Mouse (Mus musculus): Measurements from ENCODE around the gene Tmem102. TPM values are rescaled to one million over a fixed set of nuclear protein-coding genes. Genes with fewer than 3 reads are reported as not detected.

The Tmem102 gene
- polyA plus RNA-seq, 1 experiment from 2014 or later = 0.68 TPM

DNA sequence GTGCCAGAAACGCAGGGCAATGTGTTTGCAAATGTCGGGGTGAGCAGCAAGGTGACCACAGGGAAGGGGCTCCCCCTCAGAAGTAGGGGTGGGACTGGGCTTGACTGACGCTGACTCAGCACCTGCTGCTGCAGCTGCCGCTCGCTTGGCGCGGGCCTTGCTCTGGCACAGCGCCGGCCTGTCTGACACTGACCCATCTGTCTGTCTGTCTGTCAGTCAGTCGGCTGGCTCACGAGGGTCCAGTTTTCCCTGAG is 5.4 kb downstream of the Tmem102 start:
- peaks cover 40% of the 10 kb centered on the region for H3K4me1 ChIP-seq (ENCODE audit: control insufficient read depth, insufficient read depth, low read length)
- peak overlapping the region; percentile 96 for H3K4me2 ChIP-seq (ENCODE audit: low read depth, low read length)
- H3K9me3 ChIP-seq (ENCODE audit: control insufficient read depth, low read length) = no peaks in the 10 kb centered on the region
- peak overlapping the region; percentile 71 for H3K9ac ChIP-seq (replicated peaks; ENCODE audit: low read depth, low read length)
- 2% methylated on average over 11 of the region's 11 CpGs for WGBS
- peak overlapping the region; percentile 55 for H3K4me3 ChIP-seq (ENCODE audit: low read depth, low read length)
- H3K36me3 ChIP-seq (ENCODE audit: control insufficient read depth, insufficient read depth, low read length) = 0 out of 2 replicates have a peak, but pooled peaks cover 4% of the 10 kb centered on the region
- H3K27ac ChIP-seq (ENCODE audit: low read depth, low read length) = peak overlapping the region; percentile 95
- ATAC-seq (ENCODE audit: low read depth) = peak; percentile 10
- H3K27me3 ChIP-seq (ENCODE audit: control insufficient read depth, insufficient read depth, low read length) = peaks cover 8% of the 10 kb centered on the region

DNA sequence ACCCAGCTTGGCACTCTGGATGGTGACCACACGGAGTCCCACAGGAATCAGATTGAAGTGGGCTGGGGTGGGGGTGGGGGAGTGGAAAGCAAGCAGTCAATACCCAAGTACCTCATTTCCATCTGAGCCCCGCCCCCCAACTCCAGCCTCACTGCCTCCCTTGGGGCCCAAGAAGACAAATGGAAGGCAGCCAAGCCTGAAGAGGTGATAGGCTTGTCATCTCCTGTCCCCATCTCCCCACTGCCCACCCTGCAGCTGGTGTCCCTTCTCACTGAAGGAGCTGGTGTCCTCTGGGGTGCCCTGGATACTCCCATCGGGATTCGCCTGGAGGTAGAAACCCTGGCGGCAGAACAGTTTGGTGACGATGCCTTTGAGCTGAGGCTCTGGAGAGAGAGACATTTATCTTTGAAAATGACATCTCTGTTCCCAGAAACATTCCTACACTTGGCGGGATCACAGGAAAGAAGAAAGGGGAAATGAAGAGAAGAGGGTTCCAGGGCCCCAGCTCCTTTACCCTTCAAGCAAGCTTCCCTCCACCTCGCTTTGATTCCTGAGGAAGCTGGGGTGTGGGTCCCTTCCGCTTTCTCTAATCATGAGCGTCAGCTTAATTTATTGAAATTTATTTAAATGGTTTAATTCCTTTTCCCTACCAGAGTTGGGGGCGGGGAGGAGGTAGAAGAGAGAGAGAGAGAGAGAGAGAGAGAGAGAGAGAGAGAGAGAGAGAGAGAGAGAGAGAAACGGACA is 5.9 kb downstream of the Tmem102 start:
- peak overlapping the region; percentile 55 for H3K4me3 ChIP-seq (ENCODE audit: low read depth, low read length)

DNA sequence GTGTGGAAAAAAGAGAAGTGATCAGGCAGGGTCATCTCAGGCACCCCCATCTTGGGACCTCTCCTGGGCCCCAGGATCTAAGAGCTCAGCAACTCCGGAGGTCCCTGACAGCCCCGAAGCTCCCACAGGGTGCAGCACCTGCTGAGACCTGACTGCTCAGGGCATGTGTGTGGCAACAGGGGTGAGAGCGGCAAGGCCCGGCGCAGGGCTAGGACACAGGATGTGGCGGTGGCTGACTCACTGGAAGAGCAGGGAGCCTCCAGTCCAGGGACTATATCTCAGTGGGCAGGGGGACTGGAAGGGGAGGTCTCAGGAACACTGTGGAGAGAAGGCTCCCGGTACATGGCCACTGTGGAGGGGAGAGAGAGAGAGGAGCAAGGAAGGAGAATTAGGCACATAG is 7.5 kb downstream of the Tmem102 start:
- ATAC-seq (ENCODE audit: low read depth) = no peak
- no peaks in the 10 kb centered on the region for H3K9me3 ChIP-seq (ENCODE audit: control insufficient read depth, low read length)
- no peak overlapping the region for H3K4me3 ChIP-seq (ENCODE audit: low read depth, low read length)
- no peak overlapping the region for H3K4me2 ChIP-seq (ENCODE audit: low read depth, low read length)
- H3K4me1 ChIP-seq (ENCODE audit: control insufficient read depth, insufficient read depth, low read length) = peaks cover 27% of the 10 kb centered on the region
- H3K27me3 ChIP-seq (ENCODE audit: control insufficient read depth, insufficient read depth, low read length) = peaks cover 3% of the 10 kb centered on the region; the same call in 1 of the 2 replicates
- H3K27ac ChIP-seq (ENCODE audit: low read depth, low read length) = no peak overlapping the region
- 76% methylated on average over 7 of the region's 7 CpGs for WGBS
- H3K9ac ChIP-seq (replicated peaks; ENCODE audit: low read depth, low read length) = no peak overlapping the region
- 0 out of 2 replicates have a peak, but pooled peaks cover 4% of the 10 kb centered on the region for H3K36me3 ChIP-seq (ENCODE audit: control insufficient read depth, insufficient read depth, low read length)

More for the DNA sequence above, 5.9 kb downstream of the Tmem102 start:
- Histone ChIP-seq H3K27ac (ENCODE audit: low read depth, low read length) (peak overlapping the region; percentile 95), H3K36me3 (ENCODE audit: control insufficient read depth, insufficient read depth, low read length) (0 out of 2 replicates have a peak, but pooled peaks cover 4% of the 10 kb centered on the region), H3K4me1 (ENCODE audit: control insufficient read depth, insufficient read depth, low read length) (peaks cover 38% of the 10 kb centered on the region), H3K27me3 (ENCODE audit: control insufficient read depth, insufficient read depth, low read length) (peaks cover 3% of the 10 kb centered on the region; the same call in 1 of the 2 replicates), H3K4me2 (ENCODE audit: low read depth, low read length) (peak overlapping the region; percentile 96), H3K9me3 (ENCODE audit: control insufficient read depth, low read length) (no peaks in the 10 kb centered on the region), H3K9ac (replicated peaks; ENCODE audit: low read depth, low read length) (peak overlapping the region; percentile 71; the same call in 1 of the 2 replicates)
- no peak for ATAC-seq (ENCODE audit: low read depth)
- WGBS = 7% methylated on average over 12 of the region's 12 CpGs

DNA sequence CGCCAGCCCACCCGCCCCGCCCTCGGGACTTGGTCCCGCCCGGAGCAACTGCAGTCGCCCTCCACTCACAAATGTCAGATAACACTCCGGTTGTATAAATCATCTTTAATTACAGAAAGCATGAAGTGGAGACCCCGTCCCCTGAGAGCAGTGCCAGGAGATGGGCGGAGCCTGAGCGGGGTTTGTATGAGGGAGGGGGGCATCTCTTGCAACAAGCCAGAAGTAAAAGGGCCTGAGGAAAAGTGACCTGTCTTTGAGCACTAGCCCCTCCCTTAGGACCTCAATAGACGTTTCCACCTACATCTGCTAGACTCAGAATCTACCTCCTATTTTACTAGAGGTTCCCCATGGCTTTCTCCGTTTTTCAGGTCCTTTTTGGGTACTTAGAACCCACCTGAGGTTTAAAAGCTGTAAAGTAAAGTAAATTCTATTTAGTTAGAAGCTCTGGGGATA is 9.4 kb downstream of the Tmem102 start:
- H3K36me3 ChIP-seq (ENCODE audit: control insufficient read depth, insufficient read depth, low read length) = 0 out of 2 replicates have a peak, but pooled peaks cover 4% of the 10 kb centered on the region
- no peak overlapping the region for H3K9ac ChIP-seq (replicated peaks; ENCODE audit: low read depth, low read length)
- 3% methylated on average over 13 of the region's 13 CpGs for WGBS
- H3K27me3 ChIP-seq (ENCODE audit: control insufficient read depth, insufficient read depth, low read length) = no peaks in the 10 kb centered on the region
- ATAC-seq (ENCODE audit: low read depth) = no peak
- no peaks in the 10 kb centered on the region for H3K9me3 ChIP-seq (ENCODE audit: control insufficient read depth, low read length)
- peak overlapping the region; percentile 57 for H3K4me2 ChIP-seq (ENCODE audit: low read depth, low read length)
- no peak overlapping the region for H3K27ac ChIP-seq (ENCODE audit: low read depth, low read length)
- peaks cover 12% of the 10 kb centered on the region for H3K4me1 ChIP-seq (ENCODE audit: control insufficient read depth, insufficient read depth, low read length)
- peak overlapping the region; percentile 27 for H3K4me3 ChIP-seq (ENCODE audit: low read depth, low read length)

DNA sequence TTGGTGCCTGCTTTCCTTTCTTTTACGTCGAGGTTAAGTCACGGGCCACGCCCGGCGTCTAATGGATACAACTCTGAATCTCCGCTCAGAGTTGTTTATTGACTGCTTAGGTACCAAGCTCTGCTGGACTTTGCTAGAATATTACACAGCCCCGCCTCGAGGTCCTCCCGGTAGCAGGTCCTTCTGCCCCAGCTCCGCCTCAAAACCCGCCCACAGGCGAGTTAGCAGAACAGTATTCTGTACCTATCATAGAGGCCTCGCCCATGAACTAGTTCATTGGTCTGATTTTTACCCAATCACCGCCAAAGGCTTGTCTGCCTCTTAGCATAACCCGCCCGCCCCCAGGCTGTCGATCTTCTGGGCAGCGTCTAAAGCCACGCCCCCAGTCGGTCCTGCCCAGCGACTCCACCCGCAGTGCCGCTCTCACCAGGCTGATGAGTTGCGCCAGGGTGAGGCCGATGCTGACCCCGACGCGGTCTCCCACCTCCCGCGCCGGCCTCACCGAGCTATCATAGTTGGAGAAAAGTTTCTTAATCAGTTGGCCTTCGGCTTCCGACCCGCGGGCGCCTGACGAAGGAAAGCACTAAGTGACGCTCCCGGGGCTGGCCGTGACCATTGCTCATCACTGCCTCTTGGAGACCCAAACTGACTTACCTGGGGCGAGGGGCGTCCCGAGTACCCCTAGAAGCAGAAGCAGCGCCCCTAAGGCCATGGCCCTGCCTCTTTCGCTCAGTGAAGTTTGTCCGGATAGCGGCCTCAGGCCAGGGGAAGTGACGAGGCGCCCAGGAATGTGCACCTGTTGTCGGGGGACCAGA is 10.0 kb downstream of the Tmem102 start, which contains the start of gene Chrnb1:
TSS of gene Chrnb1 (minus strand) at position 776 of the 815 bp plus-strand sequence.
- H3K36me3 ChIP-seq (ENCODE audit: control insufficient read depth, insufficient read depth, low read length) = 0 out of 2 replicates have a peak, but pooled peaks cover 4% of the 10 kb centered on the region
- WGBS = 2% methylated on average over 52 of the region's 52 CpGs
- H3K27ac ChIP-seq (ENCODE audit: low read depth, low read length) = no peak within 1 kb of the TSS
- no peaks in the 10 kb centered on the region for H3K27me3 ChIP-seq (ENCODE audit: control insufficient read depth, insufficient read depth, low read length)
- H3K4me3 ChIP-seq (ENCODE audit: low read depth, low read length) = peak within 1 kb of the TSS; percentile 27
- no peaks in the 10 kb centered on the region for H3K9me3 ChIP-seq (ENCODE audit: control insufficient read depth, low read length)
- ATAC-seq (ENCODE audit: low read depth) = peak; percentile 93
- peaks cover 11% of the 10 kb centered on the region for H3K4me1 ChIP-seq (ENCODE audit: control insufficient read depth, insufficient read depth, low read length)
- peak within 1 kb of the TSS; percentile 57 for H3K4me2 ChIP-seq (ENCODE audit: low read depth, low read length)
- no peak within 1 kb of the TSS; the same call in 1 of the 2 replicates for H3K9ac ChIP-seq (replicated peaks; ENCODE audit: low read depth, low read length)

DNA sequence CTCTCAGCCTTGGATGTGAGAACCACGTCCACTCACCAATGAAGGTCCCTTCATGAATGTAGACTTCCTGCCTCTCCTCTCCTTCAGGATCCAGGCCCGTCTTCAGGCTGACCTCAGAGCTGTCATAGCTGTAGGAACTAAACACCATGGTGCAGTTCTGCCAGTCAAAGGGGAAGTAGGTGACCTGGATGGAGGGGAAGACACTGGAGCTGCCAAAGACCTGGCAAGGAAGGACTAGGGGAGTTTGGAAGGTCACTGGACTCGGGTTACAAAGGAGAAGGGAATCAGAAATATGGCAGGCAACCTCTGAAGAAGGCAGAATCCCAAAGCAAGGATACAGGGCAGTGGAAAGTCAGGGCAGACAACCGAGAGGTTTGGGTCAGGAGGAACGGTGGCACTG is 12.0 kb downstream of the Tmem102 start:
- H3K27me3 ChIP-seq (ENCODE audit: control insufficient read depth, insufficient read depth, low read length) = no peaks in the 10 kb centered on the region
- H3K9me3 ChIP-seq (ENCODE audit: control insufficient read depth, low read length) = no peaks in the 10 kb centered on the region
- no peak overlapping the region for H3K9ac ChIP-seq (replicated peaks; ENCODE audit: low read depth, low read length)
- WGBS = 65% methylated on average over 5 of the region's 5 CpGs
- no peaks in the 10 kb centered on the region for H3K4me1 ChIP-seq (ENCODE audit: control insufficient read depth, insufficient read depth, low read length)
- no peak overlapping the region for H3K4me2 ChIP-seq (ENCODE audit: low read depth, low read length)
- no peak for ATAC-seq (ENCODE audit: low read depth)
- H3K36me3 ChIP-seq (ENCODE audit: control insufficient read depth, insufficient read depth, low read length) = 0 out of 2 replicates have a peak, but pooled peaks cover 4% of the 10 kb centered on the region
- H3K27ac ChIP-seq (ENCODE audit: low read depth, low read length) = no peak overlapping the region
- no peak overlapping the region for H3K4me3 ChIP-seq (ENCODE audit: low read depth, low read length)

DNA sequence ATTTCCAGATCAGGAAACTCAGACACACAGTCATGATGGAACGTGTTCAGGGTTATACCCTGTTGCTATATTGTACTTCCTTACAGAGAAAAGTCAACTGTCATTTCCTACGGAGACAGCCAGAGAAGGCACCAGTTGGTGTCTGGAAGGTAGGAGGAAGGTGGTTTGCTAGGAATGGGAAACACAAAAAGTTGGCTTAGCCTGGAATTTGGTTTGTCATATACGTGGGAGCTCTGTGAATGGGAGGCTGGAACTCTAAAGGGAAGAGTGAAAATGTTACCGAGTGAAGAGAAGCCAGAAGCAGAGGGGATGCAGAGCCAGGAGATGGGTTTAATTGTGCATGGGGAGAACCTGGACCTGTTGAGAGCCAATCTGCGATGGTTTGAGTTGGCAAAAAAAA is 14.0 kb downstream of the Tmem102 start:
- Histone ChIP-seq H3K4me3 (ENCODE audit: low read depth, low read length) (no peak overlapping the region), H3K4me1 (ENCODE audit: control insufficient read depth, insufficient read depth, low read length) (no peaks in the 10 kb centered on the region), H3K9me3 (ENCODE audit: control insufficient read depth, low read length) (no peaks in the 10 kb centered on the region), H3K9ac (replicated peaks; ENCODE audit: low read depth, low read length) (no peak overlapping the region), H3K4me2 (ENCODE audit: low read depth, low read length) (no peak overlapping the region), H3K27me3 (ENCODE audit: control insufficient read depth, insufficient read depth, low read length) (no peaks in the 10 kb centered on the region), H3K36me3 (ENCODE audit: control insufficient read depth, insufficient read depth, low read length) (no peaks in the 10 kb centered on the region), H3K27ac (ENCODE audit: low read depth, low read length) (no peak overlapping the region)
- no peak for ATAC-seq (ENCODE audit: low read depth)
- WGBS = 70% methylated on average over 5 of the region's 5 CpGs

DNA sequence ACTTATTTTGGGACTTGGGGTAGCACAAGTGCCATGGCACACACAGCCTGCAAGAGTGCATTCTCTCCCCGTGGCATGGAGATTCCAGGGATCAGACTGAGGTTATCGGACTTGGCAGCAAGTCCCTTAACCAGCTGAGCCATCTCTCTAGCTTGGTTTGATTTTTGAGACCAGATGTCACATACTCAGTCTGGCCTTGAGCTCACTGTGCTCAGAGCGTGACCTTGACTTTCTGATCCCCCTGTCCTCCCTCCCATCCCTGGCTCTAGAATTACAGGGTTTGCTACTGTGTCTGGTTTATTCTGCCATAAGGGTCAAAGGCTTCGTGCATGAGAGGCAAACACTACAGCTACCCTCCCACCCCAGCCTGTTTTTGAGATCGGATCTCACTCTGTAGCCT is 16.0 kb downstream of the Tmem102 start:
- Histone ChIP-seq H3K9me3 (ENCODE audit: control insufficient read depth, low read length) (no peaks in the 10 kb centered on the region), H3K27me3 (ENCODE audit: control insufficient read depth, insufficient read depth, low read length) (no peaks in the 10 kb centered on the region), H3K27ac (ENCODE audit: low read depth, low read length) (no peak overlapping the region), H3K4me1 (ENCODE audit: control insufficient read depth, insufficient read depth, low read length) (no peaks in the 10 kb centered on the region), H3K4me3 (ENCODE audit: low read depth, low read length) (no peak overlapping the region), H3K9ac (replicated peaks; ENCODE audit: low read depth, low read length) (no peak overlapping the region), H3K4me2 (ENCODE audit: low read depth, low read length) (no peak overlapping the region), H3K36me3 (ENCODE audit: control insufficient read depth, insufficient read depth, low read length) (no peaks in the 10 kb centered on the region)
- 70% methylated on average over 5 of the region's 5 CpGs for WGBS
- no peak for ATAC-seq (ENCODE audit: low read depth)

DNA sequence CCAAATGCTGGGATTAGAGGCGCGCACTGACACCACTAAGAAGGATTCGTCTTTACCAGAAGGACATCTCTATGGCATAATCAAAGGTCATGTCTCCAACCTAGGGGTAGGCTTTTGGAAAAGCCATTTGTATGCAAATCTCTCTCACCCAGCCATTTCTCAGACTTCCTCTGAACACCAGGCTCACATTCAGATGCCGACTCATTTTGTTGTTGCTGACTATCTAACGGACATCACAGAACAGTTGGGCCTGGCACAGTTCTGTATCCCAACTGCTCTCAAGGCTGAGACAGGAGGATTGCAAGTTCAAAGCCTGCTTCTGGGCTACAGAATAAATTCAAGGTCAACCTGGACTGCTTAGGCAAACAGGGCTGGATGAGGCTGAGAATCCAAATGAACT is 18.1 kb downstream of the Tmem102 start:
- no peak overlapping the region for H3K9ac ChIP-seq (replicated peaks; ENCODE audit: low read depth, low read length)
- H3K4me1 ChIP-seq (ENCODE audit: control insufficient read depth, insufficient read depth, low read length) = no peaks in the 10 kb centered on the region
- 87% methylated on average over 5 of the region's 5 CpGs for WGBS
- ATAC-seq (ENCODE audit: low read depth) = no peak
- no peak overlapping the region for H3K4me3 ChIP-seq (ENCODE audit: low read depth, low read length)
- no peaks in the 10 kb centered on the region for H3K27me3 ChIP-seq (ENCODE audit: control insufficient read depth, insufficient read depth, low read length)
- H3K36me3 ChIP-seq (ENCODE audit: control insufficient read depth, insufficient read depth, low read length) = no peaks in the 10 kb centered on the region
- no peak overlapping the region for H3K4me2 ChIP-seq (ENCODE audit: low read depth, low read length)
- H3K9me3 ChIP-seq (ENCODE audit: control insufficient read depth, low read length) = no peaks in the 10 kb centered on the region
- no peak overlapping the region for H3K27ac ChIP-seq (ENCODE audit: low read depth, low read length)
